Mouse (Mus musculus) gastrocnemius, adult 8-10 months (tissue): ENCODE data around the gene Sox6. TPM values are rescaled to one million over a fixed set of nuclear protein-coding genes. Genes with fewer than 3 reads are reported as not detected.

Experiments used
- DNase-seq, 2 experiments: peaks; one replicate each; pipeline ENCODE4 v3.0.0; 2022; ENCODE audit warnings: low spot score in 2 of 2
- total RNA-seq, 4 experiments: library from RNA; stranded (reverse); gene quantifications; 2 replicates each; pipeline ENCODE4 v1.2.4; 2022

The Sox6 gene
- total RNA-seq, 4 experiments from 2014 or later: 156 to 192 (median 179) TPM

DNA sequence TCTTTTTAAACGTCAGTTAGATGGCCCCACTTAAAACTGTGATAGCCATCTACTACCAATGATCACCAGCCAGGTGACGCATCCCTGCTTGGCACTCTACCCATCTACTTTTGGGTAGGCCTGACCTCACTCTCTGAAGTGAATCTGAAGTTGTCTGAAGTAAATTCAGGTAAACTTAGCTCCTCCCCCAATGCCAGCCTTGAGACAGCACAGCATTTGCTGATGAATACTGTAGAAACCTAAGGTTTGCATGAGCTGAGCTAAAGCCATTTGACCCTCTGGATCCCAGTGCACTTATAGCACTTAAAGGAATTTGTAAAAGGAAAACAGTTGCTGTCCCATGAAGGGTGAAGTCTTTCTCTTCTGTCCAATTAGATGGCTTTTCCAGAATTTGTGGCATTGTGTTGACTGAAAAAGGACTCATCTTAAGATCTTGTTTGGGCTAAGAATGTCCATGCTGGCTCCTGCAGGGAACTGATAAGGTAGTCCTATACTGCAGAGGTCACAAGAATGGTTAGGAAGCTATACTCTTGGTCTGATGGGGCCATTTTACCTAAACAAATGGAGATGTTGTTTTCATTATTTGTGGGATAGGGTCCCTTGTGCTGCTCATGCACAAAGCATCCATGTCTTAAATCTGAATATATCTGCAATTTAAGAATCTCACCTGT lies 50.4 kb downstream of the Sox6 start:
- DNase-seq: no peak

DNA sequence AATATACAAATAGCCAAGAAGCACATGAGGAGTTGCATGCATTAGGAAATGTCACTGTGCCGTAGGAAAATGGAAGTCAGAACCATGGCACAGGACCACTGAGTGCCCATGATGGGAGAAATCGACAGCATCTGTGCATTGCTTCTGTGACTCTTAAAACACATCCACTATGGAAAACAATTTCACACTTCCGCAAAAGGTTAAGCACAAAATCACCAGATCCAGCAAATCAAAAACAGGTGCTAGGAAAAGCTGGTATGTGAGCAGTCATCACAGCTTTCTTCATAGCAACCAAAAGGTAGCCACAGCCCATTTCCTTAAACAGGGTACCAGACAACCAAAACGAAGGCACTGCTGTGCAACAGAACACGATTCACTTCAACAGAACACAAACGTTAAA lies 52.9 kb downstream of the Sox6 start:
- no peak for DNase-seq

DNA sequence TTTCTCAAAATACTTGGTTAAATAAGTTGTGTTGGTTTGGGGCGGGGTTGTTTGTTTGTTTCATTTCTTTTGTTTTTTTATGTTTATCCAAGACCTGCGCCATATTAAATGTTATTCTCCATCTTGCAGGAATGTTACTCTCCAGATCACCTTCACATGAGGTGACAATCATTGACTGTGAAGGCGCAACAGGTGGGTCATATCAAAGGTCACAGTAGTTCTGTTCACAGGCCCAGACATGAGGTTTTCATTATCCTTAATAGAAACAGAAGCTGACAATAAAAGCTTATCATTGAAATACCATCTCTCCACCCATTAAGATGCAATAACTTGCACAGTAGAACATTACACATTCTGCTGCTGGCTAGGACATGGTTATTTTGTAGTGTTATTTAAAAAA lies 54.5 kb downstream of the Sox6 start:
- DNase-seq: no peak

DNA sequence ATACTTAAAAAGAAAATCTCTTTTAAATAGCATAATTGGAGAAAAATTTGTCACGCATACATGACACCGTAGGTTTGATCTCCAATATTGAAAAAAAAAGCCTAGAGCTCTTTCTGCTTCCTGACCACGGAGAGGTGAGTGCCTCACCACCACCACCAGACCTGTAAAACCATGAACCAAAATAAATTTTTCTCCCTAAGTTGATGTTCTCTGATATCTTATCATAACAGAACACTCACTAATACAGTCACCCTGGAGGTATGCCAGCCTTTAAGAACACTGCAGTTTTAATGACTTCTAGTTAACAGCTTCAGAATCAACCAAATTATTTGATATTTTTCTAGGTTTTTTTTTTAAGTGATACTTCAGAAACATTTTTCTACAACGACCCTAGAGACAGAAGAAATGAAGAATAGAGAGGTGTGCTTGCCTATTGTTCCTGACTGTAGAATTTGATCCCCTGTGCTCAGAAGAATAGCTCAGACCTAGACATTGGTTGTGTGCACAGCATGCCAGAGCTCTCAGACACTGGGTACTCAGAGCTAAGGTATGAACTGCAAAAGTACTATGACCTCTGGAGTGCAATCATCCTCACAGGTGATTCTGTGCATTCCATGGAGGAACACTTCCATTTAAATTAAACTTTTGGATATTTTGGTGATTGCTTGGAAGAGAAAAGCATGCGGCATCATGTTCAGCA lies 58.6 kb downstream of the Sox6 start:
- no peak for DNase-seq

DNA sequence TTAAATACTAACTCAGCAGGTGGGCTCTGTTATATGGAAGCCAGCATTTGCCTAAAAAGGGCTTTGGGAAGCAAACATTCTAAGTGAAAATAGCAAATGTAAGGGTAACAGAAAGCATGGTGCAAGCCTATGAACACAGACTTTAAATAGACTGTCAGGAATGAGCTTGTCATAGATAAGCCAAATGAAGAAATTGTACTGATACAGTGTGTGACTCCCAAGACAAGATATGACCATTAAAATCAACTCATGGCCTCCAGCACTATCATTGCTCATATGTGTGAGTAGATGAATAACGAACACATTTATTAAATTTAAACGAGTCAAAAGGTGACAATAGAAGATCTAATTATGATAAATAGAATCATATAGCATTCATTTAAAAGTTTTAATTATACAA lies 64.1 kb downstream of the Sox6 start:
- no peak for DNase-seq

DNA sequence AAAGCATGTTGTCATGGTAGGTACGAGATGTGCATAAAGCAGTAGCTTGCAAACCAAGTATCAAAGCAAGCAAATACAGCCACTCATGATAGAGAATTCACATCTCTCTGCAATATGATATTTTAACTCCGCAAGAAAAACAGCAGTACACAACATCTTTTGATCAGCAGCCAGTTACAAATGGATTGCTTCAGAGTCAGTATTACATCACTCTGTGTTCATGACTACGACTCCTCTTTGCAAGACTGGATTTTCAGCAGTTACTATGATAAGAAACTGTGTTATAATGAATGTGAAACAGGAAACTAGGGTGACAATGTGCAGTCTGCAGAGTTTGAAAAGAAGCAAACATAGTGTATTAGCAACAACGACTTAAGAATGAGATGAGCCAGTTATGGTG lies 71.4 kb downstream of the Sox6 start:
- DNase-seq: no peak

DNA sequence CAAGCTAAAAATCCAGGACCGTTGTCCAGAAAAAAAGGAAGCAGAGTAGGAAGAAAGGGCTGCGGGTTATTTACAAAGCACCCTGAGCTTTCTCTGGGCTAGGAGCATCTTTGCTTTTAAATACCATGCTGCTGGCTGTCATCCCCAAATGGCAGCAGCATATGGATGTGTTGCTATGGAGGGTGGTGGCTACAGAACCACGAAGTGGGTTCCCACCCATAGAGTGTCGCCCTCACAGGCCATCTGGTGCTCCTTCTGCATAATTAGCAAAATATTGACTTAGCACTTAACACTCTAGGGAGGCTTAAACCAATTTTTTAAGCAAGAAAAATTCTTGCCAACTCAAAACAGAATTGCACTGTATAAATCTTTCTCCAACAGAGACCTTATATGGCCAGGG lies 72.4 kb downstream of the Sox6 start:
- DNase-seq: no peak

DNA sequence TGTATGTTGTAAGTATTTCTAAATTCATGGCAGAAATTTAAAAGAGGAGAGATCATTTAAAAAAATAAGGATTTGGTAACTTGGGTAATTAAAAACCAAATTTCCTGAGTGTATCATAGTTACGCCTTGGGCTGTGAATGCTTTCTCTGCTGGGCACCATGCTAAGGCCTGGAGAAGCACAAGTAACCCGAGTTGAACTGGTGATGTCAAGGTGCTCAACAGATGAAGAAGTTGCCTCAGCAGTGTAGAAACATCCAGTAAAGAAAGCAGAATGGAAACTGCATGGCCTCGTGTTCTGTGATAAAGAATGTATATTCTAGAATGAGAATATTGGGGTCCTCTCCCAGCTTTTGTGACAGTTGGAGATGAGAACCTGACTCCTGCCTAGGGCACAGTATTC lies 85.5 kb downstream of the Sox6 start:
- no peak for DNase-seq

DNA sequence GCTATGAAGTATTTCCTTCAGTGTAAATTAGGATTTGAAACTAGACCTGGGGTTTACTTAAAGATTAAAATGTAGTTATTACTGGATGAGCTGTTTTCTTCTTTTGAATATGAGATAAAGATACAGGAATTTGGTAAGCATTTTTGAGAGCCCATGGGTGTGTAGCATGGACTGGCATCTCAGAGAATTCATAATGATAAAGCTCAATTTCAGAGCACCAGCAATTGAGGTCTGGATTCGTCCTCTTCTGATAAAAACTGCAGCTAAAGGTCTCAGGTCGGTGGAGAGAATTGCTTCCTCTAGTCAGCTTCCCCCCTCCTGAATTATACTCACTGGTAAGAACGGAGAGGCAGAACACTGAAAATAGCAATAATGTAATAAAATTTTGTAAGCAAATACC lies 86.4 kb downstream of the Sox6 start:
- DNase-seq: no peak

DNA sequence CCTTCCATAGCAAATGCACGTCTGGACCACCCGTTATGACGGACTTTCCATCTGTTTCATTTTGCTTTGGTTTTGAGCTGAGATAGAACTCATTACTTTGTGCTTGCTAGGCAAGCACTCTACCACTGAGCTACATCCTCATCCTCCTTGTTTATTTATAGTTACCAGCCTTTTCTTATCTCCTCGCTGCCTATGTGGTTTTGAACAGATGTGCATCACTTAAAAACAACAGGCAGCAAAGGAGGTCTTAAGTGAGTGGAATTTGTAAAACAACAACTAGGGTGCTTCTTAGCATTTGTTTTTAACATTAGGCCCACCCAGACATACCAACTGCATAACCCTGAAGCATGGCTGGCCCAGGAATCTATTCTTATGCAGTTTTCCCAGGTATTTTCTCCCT lies 86.9 kb downstream of the Sox6 start:
- DNase-seq: no peak

DNA sequence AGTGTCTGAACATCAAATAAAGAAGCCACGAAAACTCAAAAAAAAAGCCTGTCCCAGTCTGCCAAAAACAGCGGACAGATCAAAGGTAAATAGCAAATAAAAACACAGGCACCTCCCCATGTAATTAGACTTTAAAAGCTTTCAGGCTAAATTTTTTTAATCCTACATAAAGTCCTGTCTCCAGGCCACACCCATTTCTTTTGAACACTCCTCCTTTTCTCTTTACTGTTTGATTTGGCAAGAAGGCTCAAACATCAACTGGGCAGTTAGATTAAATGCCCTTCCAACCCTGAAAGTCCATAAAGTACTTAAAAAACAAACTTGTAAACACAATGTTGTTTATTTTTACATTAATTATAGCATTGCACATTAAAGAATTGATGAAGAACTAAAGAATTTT lies 90.7 kb downstream of the Sox6 start:
- DNase-seq: no peak

DNA sequence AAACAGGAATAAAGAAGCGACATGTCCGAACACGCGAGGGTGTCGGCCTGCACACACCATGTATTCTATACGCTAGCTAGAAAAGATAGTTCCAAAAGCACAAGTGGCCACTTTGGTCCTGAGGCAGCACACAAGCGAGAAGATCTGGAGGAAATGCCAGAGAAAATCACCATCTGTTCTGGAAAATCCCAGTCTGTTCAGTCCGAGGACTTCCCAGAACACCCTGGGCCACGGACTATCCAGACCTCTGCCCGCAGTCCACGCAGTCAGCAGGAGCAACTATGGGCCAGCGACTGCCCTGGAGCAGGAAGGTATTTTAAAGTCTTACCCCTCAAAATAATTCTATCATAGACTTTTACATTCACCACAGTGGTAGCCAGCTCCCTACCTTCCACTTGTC lies 92.0 kb downstream of the Sox6 start:
- DNase-seq: no peak

DNA sequence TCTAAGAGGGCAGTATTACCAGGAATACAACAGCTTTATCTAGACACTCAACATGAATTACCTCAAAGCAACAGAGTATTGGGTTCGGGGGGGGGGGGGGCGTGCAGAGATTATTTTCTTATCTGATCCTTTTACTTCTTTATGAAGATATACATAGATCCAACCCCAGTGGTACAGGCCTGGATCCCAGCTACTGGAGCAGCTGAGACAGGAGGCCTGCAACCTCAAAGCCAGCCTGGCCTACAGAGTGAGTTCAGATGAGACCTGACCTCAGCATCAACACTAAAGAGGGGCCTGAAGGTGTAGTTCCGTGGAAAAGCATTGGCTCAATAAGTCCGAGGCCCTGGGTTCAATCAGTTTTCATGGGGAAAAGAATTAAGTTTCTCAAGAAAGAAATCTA lies 93.1 kb downstream of the Sox6 start:
- no peak for DNase-seq

DNA sequence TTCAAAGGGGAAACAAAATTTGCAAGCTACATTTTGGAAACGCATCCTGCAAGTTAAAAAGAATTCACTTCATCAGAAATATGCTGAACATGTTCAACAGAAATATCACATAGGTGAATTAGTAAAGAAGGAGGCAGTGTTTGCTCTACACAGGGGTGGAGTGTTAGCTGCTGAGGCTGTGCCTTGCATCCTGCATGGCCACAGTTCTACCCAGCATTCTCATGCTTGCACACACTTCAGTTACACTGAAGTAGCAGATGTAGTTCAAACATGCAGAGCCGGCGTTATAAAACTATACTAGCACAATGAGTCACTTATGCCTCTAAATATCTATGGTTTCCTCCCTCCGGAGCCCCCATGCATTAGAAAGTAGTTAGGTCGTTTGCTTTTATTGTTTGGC lies 94.3 kb downstream of the Sox6 start:
- no peak for DNase-seq

DNA sequence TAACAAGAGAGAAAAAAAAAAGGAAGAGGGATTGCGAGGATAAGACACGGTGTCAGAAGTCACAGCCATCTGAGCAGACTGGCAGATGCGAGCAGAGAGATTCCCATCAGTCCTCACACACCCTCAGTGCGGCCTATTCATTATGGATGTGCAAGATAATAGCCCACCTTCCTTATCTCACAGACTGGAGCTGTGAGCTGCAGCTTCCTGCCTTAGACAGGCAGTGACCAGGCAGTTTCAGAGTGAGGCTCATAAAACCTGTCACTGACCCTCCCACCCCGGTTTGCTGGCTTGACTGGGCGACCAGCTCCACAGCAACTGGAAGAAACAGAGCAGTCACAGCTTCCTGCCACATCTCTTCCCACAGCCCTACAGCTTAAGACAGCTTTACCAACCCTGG lies 96.8 kb downstream of the Sox6 start:
- no peak for DNase-seq

DNA sequence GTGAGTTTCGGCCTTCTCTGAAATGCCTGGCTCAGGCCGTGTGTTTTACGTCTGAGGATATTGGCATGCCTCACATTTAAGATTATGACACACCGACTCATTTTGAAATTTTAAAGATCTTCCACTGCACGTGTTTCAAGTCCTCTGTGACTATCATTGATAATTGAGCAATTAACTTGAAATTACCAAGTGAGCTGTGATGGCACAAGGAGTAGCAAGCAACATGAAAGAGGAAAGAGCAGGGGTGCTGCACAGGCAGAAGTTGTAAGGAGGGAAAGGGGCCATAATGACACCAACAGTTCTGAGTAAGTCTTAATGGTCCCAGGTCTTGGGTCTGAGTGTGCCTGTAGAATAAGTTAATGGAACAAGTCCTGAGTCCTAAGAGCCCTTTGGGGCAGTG lies 99.3 kb downstream of the Sox6 start:
- DNase-seq: no peak

DNA sequence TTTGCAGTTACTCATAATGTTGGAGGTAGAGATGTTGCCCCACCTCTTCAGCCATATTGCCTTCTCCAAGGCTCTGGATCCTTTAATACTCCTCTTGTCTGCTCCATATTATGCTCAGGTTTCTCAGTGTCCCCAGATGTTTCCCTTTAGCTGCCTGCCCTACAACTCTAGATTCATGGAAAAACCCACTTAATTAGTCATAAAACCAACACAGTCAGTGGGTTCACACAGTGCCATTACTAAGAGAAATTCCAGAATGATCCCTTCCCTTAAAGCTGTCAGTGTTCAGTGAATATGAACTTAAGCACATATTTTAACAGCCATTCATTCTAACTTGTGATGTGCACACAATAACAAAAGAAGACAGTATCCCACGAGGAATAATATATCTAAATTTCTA lies 101.7 kb downstream of the Sox6 start:
- DNase-seq: no peak

DNA sequence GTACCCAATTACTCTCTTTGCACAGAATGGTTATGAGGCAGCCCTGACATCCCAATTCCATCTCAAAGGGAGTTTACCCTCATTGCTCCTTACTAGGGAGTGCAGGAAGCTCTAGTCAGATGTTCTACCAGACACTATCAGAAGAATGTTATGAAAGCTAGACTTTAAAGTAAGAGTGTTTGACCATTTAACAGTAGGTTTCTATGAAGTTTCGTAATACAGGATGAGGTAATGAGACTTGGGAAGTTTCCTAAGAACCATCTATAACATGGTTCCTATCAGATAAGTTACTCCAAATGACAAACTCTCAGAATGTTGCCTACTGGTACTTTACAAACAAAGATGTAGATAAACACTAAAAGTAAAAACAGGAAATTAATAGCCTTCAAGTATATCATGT lies 123.3 kb downstream of the Sox6 start:
- DNase-seq: no peak

DNA sequence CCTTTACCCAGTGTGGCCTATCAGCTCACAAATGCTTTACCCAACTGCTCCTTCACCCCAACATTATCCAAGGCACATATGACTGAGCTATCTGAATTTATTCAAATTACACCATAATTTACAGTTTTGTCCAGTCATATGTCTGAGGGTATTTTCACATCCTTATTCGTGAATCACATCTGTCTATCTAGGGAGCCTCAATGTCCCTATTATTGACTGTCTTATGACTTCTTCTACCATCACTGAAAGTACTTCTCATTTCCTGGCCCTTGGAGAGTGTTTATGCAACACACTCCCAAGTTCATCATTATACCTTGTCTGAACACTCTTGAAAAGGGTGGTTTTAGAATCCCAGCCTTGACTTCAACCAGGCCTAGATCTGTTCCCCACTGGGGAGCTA lies 128.3 kb downstream of the Sox6 start:
- DNase-seq: no peak

DNA sequence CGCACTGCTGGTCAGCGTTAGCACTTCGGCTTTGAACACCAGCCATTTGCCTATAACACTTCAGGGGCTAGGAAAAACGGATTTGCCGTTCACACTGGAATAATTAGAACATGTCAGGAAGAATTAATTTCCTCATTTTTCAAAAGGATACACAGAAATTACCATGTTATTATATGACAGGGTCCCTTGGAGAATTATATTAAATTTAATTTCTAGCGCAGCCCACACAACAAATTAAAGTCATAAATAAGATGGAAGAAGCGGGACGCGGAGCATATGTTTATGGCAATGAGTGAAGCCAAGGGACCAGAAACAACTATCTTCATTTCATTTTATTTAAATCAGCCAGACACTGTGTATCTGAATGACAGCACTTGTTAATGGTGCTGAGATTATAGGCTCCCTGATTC lies 133.8 kb downstream of the Sox6 start:
- DNase-seq: no peak

DNA sequence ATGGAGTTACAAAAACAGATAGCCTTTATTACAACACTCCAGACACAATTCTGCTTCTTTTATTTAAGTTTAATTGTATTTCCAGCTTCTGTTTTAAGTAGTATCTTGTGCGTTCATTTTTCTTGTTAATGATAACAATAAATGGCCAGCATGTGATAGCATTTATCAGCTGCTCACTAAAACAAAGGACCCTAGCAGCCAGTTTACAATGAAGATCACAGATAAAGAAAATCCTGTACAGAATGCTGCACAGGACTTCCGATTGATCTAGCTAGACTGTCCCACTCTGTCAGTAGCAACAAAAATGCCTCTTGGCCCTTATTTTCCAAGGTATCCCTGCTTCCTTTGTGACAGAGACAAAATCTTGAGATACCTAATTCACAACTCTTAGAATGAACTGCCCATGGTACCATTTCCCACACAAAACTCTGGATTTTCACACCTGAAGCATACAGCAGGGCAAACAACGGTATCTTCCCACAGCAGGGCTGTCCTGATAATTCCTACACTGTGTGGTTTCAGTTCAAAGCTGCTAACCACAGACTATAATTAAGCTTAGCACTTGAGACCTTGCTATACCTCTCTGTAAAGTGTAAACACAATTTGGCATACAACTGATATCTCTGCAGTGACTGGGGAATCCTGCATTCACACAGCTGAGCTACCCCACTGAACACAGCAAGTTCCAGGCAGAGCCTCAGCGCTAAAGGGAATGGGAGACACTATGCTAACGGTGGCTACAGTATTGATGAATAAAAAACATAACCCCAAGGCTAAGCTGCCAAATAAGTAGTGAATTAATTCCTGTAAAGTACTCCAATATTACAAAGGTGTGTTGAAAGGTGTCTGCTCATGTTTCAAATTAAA lies 134.4 kb downstream of the Sox6 start:
- DNase-seq: no peak

DNA sequence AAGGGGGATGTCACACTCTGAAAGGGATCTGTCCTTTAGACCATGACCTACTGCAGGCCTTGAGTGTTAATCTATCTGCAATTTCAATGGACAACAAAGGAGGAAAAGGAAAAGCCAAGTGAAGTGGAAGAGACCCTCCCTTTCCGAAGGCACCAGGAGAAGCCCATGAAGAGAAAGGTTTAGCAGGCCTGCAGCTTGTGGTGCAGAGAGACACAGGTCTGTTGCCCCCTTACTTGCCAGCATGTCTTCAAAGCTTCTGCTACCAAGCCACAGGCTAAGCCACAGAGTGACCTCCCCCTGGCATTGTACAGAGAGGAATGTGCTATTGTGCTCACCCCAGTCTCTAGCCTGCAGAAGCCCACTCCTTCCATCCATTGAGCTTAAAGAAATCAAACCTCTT lies 135.2 kb downstream of the Sox6 start:
- DNase-seq: no peak

DNA sequence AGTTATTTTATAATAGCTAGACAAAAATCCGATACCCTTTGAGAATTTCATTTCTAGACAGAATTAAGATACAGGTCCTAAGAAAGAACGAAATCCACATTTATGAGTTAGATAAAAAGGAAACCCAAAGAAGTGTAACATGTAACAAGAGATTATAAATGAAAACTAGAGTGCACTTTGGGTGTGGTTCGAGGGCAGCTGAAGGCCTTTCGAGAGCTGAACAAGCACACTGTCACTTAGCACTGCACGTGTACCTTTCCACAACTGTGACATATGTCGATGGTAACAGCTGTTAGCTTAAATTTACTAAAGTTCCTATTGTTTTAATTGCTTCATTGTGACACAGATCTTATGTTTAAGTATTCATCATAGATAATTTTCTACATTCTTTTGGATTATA lies 142.8 kb downstream of the Sox6 start:
- no peak for DNase-seq
